Mouse (Mus musculus) gastrocnemius, adult 2 months (tissue): ENCODE measurements around the gene Maml1. TPM values are rescaled to one million over a fixed set of nuclear protein-coding genes. Genes with fewer than 3 reads are reported as not detected.

Experiments used
- DNase-seq: peaks from one replicate; pipeline ENCODE4 v3.0.0; 2022
- H3K27ac ChIP-seq: fragments of 200-600 bp; 2 replicates; pipeline ENCODE4 v1.8.1; 2022; ENCODE audit warnings: mild to moderate bottlenecking
- H3K4me3 ChIP-seq: fragments of 200-600 bp; 2 replicates; pipeline ENCODE4 v1.8.1; 2022; ENCODE audit warnings: mild to moderate bottlenecking, moderate library complexity
- CTCF ChIP-seq: fragments of 200-600 bp; IDR thresholded peaks from 2 replicates; pipeline ENCODE4 v1.8.1; 2022; ENCODE audit warnings: antibody characterized with exemption, mild to moderate bottlenecking, moderate library complexity
- intact Hi-C: fragments of 180-260 bp; cut with DNase I; formaldehyde crosslinking; loops from one replicate; pipeline ENCODE4 v1.15.1; 2025
- total RNA-seq, 2 experiments: library from RNA; stranded (reverse); gene quantifications; 2 replicates each; pipeline ENCODE4 v1.2.3; 2021

Maml1 gene
- total RNA-seq, 2 experiments from 2014 or later, result 6.6 to 7.1 TPM

DNA sequence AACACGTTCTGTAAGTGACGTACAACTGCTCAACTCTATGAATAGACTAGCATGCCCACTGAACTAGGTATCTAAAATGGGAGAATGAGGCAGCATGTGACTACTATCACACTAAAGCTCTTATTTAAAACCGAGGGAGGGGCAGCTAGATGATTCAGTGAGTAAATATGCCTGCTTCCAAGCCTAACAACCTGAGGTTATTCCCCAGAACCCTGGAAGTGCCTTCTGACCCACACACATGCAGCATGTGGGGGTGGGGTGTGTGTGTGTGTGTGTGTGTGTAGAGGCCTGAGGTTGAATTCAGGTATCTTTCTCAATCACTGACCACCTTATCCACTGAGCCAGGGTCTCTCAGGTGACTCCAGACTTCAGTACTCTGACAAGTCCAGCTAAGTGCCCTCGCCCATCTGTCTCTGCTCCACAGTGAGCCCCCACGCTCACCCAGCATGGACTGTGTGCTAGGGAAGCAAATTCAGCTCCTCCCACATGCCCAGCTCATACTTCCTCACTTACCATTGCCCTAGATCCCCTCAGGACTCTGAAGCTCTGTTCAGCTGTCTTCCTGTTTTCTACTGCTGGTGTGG is 16.5 kb downstream of the Maml1 start:
- H3K4me3 ChIP-seq, result no peak overlapping the region
- peak overlapping the region; percentile 53 for H3K27ac ChIP-seq
- no peak for DNase-seq
- no peak for TF ChIP-seq CTCF
- intact Hi-C loops, result no loop called here

DNA sequence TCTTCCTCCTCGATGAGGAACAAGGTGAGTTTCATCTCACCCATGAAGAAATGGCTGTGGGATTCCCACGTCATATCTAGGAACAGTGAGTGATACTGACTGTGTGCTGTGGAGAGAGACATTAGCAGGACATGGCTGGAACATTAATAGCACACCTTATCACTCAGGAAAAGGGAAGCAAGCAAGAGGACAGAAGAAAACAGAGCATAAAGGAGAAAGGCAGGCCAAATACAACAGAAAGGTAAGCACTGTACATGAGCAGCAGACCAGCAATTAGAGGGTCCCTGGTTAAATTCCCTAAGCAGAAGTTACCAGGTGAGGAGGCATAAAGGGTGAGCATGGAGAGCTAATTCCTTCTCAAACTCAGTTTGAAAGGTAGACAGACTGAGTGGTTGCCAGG is 17.0 kb downstream of the Maml1 start:
- intact Hi-C loops, result no loop called here
- Histone ChIP-seq H3K27ac (peak overlapping the region; percentile 53), H3K4me3 (no peak overlapping the region)
- no peak for DNase-seq
- no peak for TF ChIP-seq CTCF

DNA sequence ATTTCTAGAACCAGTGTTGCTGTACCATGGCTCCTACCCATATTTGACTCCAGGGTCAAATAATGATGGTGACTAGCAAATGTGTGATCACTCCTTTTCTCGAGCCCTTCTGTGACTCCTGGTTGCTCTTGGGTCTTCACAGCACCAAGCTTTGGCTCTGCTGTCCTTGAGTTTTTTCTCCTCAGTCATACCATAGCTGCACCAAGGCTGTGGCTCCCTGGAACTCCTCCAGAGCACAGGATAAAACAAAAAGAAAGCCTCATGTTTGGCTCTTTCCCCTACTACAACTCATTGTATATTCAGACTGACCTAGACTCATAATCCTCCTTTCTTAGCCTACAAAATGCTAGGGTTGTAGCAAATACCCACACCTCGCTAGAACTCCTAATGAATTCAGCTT is 19.3 kb downstream of the Maml1 start:
- no peak overlapping the region for H3K4me3 ChIP-seq
- H3K27ac ChIP-seq, result no peak overlapping the region
- DNase-seq, result no peak
- no peak for TF ChIP-seq CTCF
- intact Hi-C loops, result no loop called here

DNA sequence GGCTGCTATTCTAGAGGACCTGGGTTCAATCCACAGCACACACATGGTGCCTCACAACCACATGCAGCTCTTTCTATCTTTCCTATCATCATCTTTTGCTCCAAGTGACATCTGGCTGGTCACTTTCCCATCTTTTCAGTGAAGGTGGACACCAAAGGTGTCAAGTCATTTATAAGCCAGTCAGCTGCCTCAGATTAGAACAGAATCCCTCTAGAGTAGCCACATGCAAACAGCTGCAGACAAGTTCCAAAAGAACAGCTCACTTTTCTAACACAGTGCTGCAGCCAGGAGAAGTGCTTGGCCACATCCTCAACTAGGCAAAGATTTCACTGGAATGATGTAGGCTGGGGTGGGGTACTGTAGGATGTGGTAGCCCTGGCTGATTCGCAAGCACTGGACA is 22.2 kb downstream of the Maml1 start:
- DNase-seq, result no peak
- no peak for TF ChIP-seq CTCF
- intact Hi-C loops, result no loop called here
- Histone ChIP-seq H3K27ac (peak overlapping the region; percentile 20; the same call in 1 of the 2 replicates), H3K4me3 (no peak overlapping the region)

DNA sequence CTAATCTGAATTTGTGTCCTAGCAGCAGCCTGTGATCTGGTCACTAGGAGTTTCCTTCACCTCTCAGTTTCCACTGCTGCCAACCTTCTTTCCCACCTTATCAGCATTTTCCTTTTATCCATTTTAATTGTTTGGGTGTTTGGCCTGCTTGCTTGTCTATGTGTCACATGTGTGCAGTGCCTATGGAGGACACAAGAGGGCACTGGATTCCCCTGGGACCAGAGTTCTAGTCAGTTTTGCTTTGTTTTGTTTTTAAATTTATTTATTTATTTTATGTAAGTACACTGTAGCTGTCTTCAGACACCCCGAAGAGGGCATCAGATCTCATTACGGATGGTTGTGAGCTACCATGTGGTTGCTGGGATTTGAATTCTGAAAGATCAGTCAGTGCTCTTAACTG is 22.9 kb downstream of the Maml1 start:
- no peak overlapping the region for H3K4me3 ChIP-seq
- no peak for DNase-seq
- peak; percentile 58 for TF ChIP-seq CTCF
- intact Hi-C loops, result no loop called here
- no peak overlapping the region for H3K27ac ChIP-seq

DNA sequence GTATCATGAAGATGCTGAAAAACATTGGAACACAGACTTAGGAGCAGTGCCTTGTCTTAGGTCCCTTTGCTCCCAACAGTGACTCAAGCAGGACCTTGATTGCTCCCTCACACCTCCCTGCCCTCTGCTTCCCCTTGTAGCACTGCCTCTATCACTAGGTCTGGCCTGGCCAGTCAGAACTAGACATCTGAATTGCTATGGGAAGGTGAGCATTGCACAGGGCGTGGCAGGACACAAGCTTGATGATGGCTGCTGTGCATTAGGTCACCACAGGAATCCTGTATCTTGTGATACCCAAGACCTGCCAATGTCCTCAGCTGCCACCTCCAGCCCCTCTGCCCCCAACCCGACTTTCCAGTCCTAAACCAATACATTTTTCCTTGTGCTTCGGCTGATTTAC is 25.1 kb downstream of the Maml1 start:
- no peak overlapping the region for H3K4me3 ChIP-seq
- intact Hi-C loops, result no loop called here
- TF ChIP-seq CTCF, result no peak
- H3K27ac ChIP-seq, result no peak overlapping the region
- DNase-seq, result no peak

DNA sequence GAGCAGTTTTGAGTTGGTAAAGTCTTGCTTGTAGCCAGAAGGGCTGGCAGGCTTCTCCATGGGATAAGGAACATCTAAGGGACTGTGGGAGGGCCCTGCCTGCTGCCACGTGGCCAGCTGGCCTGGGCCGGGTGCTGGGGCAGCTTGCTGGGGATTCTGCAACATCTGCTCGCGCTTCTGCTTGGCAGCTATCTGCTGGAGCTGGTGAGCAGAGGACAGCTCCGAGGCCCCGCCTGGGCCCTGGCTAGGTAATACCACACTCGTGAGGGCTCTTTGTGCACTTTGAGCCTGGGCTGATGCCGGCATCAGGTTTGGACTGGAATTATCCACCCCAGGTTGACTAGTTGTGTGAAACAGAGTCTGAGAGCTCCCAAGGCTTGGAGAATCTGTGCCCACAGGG is 26.2 kb downstream of the Maml1 start:
- DNase-seq, result peak; percentile 73
- Histone ChIP-seq H3K27ac (peak overlapping the region; percentile 46; the same call in 1 of the 2 replicates), H3K4me3 (no peak overlapping the region)
- TF ChIP-seq CTCF, result no peak
- intact Hi-C loops, result no loop called here

DNA sequence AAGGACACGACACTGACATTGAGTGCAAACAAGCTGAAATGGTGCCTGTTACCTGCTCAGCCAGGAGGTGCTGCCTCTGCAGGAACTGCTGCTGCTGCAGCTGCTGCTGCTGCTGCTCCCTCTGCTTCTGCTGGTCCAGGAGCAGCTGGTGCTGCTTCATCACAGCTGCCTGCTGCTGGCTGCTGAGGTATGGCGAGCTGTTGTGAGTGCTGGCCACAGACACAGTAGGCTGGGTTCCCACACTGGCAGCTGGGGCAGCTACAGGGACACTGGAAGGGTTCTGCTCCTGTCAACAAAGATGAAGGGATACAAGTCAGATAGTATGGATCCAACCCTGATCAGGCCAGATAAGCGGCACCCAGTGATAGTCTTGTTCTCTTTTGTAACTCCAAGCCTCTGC is 28.9 kb downstream of the Maml1 start:
- intact Hi-C loops, result no loop called here

DNA sequence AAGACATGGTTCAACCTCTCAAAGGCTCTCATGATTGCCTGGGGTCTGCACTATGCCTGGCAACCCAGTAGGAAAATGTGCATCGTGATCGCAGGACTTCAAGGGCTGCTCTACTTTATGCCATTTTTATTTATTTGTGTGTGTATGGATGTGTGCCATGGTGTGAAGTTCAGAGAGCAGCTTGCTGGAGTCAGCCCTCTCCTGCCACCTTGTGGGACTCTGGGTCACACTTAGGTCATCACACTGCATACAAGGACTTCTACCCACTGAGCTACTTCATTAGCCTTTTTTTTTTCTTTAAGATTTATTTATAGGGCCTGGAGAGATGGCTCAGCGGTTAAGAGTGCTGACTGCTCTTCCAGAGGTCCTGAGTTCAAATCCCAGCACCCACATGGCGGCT is 30.1 kb downstream of the Maml1 start:
- intact Hi-C loops, result no loop called here
- no peak overlapping the region for H3K4me3 ChIP-seq
- H3K27ac ChIP-seq, result no peak overlapping the region
- peak; percentile 55 for TF ChIP-seq CTCF
- no peak for DNase-seq

More for the DNA sequence above, 28.9 kb downstream of the Maml1 start:
- no peak overlapping the region for H3K4me3 ChIP-seq
- TF ChIP-seq CTCF, result no peak
- DNase-seq, result no peak
- no peak overlapping the region for H3K27ac ChIP-seq

DNA sequence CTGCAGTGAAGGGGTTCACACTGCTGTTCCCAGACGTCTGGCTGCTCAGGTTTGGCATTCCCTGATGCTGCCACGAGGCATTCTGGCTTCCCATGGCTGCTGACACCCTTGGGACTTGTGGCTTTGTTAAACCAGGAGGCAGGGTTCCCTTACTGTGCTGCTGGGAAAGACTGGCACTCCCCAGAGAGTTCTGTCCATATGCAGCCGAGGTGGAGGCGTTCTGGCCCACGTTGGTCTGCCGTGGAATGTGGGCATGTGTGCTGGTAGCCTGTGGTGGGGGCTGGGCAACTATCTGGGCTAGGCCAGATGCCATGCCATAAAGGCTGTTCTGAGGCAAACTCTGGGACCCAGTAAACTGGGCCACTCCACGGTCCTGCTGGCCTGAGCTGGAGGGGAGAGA is 33.8 kb downstream of the Maml1 start:
- no peak for DNase-seq
- intact Hi-C loops, result no loop called here
- no peak for TF ChIP-seq CTCF

DNA sequence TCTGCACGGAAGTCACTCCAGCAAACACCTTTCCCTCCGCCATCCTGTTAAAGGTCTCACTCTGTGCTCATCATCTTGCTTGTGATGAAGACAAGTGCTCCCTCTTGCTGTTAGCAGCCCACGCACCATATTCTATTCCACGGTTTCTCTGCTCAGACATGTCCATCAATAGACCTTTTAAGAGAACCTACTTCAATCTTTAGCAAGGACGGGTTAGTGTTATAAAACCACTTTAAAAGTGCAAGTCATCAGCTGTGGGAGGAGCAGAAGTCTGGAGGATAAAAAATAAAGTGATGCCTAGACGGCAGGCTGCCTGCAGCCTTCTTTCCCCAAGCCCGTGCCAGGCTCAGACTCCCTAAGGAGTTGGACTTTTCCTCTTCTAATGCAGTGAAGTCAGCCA is 35.5 kb downstream of the Maml1 start:
- intact Hi-C loops, result no loop called here
- H3K27ac ChIP-seq, result no peak overlapping the region
- no peak overlapping the region for H3K4me3 ChIP-seq
- no peak for TF ChIP-seq CTCF
- no peak for DNase-seq

More for the DNA sequence above, 33.8 kb downstream of the Maml1 start:
- H3K27ac ChIP-seq, result no peak overlapping the region
- H3K4me3 ChIP-seq, result no peak overlapping the region

DNA sequence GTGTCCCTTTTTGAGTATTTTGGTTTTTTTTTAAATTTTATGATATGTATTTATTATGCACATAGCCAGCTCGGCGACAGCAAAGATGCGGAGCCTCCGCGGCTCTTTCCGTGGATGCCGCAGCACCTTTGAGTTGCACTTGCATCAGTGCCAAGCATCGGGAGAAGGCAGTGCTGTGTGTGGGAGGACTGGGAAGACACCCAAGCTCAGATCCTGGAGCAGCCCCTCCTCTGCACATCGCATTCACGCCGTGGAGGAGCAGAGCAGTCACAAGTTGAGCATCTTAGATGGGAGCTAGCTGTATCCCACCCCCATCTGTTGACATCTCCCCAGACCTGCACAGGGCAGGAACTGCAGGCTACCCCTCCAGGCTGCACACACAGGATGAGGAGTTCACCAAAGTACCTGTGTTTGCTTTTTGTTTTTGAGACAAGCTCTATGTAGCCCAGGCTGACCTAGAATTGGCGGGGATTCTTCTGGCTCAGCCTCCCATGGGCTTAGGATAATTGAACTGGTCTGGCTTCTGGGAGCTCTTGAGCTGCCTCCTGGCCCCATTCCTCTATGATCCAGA is 38.0 kb downstream of the Maml1 start:
- Histone ChIP-seq H3K27ac (no peak overlapping the region), H3K4me3 (no peak overlapping the region)
- intact Hi-C loops, result no loop called here
- DNase-seq, result no peak
- TF ChIP-seq CTCF, result no peak

DNA sequence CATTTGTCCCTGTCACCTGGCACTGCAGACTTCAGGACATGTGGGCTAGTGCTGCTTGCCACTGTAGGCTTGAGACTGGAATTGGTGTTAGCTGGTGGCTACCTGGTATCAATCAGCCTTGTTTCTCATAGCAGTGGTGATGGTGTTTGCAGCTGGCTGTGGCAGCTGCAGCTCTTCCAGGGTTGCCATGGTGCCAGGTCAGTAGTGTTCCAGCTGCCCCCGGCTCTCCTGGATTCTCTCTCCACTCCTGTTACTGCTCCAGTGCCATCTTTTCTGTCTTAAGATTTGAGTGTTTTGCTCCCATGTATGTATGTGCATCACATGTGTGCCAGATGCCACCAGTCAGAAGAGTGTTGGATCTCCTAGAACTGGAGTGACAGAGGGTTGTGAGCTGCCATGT is 38.7 kb downstream of the Maml1 start:
- intact Hi-C loops, result no loop called here
- TF ChIP-seq CTCF, result no peak
- no peak overlapping the region for H3K27ac ChIP-seq
- no peak for DNase-seq
- no peak overlapping the region for H3K4me3 ChIP-seq

DNA sequence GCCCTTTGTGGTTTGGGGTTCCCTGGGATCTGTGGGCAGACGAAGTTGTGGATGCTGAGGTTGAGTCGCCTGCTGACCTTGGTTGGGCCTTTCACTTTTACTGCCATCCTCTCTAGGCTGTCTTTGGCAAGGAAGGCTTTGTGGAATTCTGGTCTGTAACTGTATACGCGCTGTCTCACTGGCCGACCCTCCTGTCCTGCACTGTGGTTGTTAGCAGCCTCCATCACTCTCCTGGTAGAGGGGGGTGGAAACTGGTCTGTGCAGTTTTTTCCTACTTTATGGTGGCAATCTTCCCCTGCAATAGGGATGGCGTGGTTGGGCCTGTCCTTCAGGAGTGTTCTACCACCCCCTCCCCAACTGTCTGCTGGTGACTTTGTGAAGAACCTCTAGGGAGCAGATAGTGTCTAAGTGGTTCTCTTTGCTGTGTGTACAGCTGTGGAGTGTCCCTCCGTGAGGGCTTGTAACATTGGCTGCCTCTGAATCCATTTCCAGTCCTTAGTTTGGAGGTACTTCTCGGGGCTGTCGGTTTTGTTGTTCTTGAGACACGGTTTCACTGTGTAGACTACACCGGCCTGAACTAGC is 39.3 kb downstream of the Maml1 start:
- peak overlapping the region; percentile 64 for H3K27ac ChIP-seq
- no peak for TF ChIP-seq CTCF
- no peak for DNase-seq
- H3K4me3 ChIP-seq, result no peak overlapping the region
- intact Hi-C loops, result no loop called here
